Mouse (Mus musculus): ENCODE measurements around the gene Sap30. TPM values are rescaled to one million over a fixed set of nuclear protein-coding genes. Genes with fewer than 3 reads are reported as not detected.
A peak's percentile ranks its signal among the peaks of the same experiment; 100 is the strongest.
"Not testable (repeated sequence)": the region's sequence is repeated elsewhere in the genome, so short reads cannot be mapped to it uniquely, and the experiment has no call there.

Gene Sap30
- polyA plus RNA-seq, 1 experiment from 2014 or later = 39.7 TPM

DNA sequence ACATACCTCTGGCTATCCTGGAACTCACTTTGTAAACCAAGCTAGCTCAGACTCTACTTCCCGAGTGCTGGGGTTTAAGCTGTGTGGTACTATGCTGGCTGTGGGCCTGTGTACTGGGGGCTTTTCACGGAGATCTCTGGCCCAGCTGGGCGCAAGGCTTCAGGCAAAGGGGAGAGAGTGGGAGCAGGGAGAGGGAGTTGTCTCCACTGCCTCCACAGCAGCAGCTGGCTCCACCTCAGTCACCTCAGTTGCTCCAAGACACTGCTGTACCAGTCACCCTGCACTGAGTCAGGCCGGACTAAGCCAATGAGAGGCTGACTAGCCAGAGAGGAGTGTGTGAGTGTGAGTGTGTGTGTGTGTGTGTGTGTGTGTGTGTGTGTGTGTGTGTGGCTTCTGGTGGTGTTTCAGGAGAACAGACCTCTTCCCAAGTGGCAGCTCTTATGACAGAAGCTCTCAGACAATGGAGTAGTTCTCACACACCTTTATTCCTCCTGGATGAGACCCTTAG is 19.9 kb upstream of the Sap30 start:
- no peaks in the 10 kb centered on the region for H3K27me3 ChIP-seq (replicated peaks; ENCODE audit: control insufficient read depth, insufficient read depth, low read length)
- DNase-seq (ENCODE audit: low spot score) (peak; percentile 36), ATAC-seq (replicated peaks; ENCODE audit: low FRiP score, low TSS enrichment, low read depth) (no peak)
- H3K27ac ChIP-seq (ENCODE audit: low read depth) = no peak overlapping the region
- whole genome bisulfite sequencing = 84% methylated on average over 4 of the region's 4 CpGs
- H3K4me3 ChIP-seq (ENCODE audit: low read depth, low read length) = no peak overlapping the region
- no peaks in the 10 kb centered on the region for H3K9me3 ChIP-seq (ENCODE audit: control insufficient read depth, low read length)
- no peak overlapping the region for H3K4me2 ChIP-seq (ENCODE audit: low read length)
- peaks cover 4% of the 10 kb centered on the region; the same call in 1 of the 2 replicates for H3K4me1 ChIP-seq (replicated peaks; ENCODE audit: control insufficient read depth, insufficient read depth, low read length)
- H3K9ac ChIP-seq (ENCODE audit: low read length) = no peak overlapping the region
- no peaks in the 10 kb centered on the region for H3K36me3 ChIP-seq (ENCODE audit: control insufficient read depth, insufficient read depth, low read length)

DNA sequence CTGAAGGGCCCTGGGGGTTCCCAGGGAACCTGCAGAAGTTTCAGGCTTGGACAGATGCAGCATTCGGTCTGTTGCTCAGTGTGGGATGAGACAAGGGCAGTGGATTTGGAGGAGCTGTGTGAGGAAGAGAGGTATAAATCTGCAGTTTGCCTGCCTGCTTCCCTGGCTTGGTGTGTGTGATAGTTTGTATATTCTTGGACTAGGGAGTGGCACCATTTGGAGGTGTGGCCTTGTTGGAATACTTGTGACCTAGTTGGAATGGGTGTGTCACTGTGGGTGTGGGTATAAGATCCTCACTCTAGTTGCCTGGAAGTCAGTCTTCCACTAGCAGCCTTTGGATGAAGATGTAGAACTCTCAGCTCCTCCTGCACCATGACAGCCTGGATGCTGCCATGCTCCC is 17.8 kb upstream of the Sap30 start:
- WGBS = 86% methylated on average over 1 of the region's 1 CpGs
- H3K27ac ChIP-seq (ENCODE audit: low read depth); H3K4me3 ChIP-seq (ENCODE audit: low read depth, low read length); H3K4me2 ChIP-seq (ENCODE audit: low read length); ATAC-seq (replicated peaks; ENCODE audit: low FRiP score, low TSS enrichment, low read depth); H3K4me1 ChIP-seq (replicated peaks; ENCODE audit: control insufficient read depth, insufficient read depth, low read length); H3K27me3 ChIP-seq (replicated peaks; ENCODE audit: control insufficient read depth, insufficient read depth, low read length); H3K36me3 ChIP-seq (ENCODE audit: control insufficient read depth, insufficient read depth, low read length); H3K9me3 ChIP-seq (ENCODE audit: control insufficient read depth, low read length); H3K9ac ChIP-seq (ENCODE audit: low read length); DNase-seq (ENCODE audit: low spot score): not testable (repeated sequence)

DNA sequence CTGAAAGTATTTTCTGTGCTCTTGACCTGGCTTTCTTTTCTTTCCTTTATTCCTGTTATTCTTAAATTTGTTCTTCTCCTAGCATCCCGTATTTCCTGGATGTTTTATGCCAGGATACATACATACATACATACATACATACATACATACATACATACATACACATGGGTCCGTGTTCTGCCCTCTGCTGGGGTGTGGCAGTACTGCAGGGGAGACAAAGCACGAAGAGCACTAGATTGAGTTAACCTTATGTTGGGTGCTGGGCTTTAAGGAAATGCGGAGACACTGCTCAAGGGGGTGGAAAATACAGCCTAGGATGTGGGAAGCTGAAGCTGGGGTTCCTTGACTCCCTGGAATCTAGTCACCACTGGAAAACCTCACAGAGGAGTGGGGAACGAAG is 16.0 kb upstream of the Sap30 start:
- Histone ChIP-seq H3K9ac (ENCODE audit: low read length) (no peak overlapping the region), H3K9me3 (ENCODE audit: control insufficient read depth, low read length) (no peaks in the 10 kb centered on the region), H3K4me2 (ENCODE audit: low read length) (no peak overlapping the region), H3K4me3 (ENCODE audit: low read depth, low read length) (no peak overlapping the region), H3K27ac (ENCODE audit: low read depth) (no peak overlapping the region), H3K4me1 (replicated peaks; ENCODE audit: control insufficient read depth, insufficient read depth, low read length) (no peaks in the 10 kb centered on the region), H3K27me3 (replicated peaks; ENCODE audit: control insufficient read depth, insufficient read depth, low read length) (no peaks in the 10 kb centered on the region), H3K36me3 (ENCODE audit: control insufficient read depth, insufficient read depth, low read length) (no peaks in the 10 kb centered on the region)
- WGBS = 54% methylated on average over 5 of the region's 5 CpGs
- peak; percentile 84 for DNase-seq (ENCODE audit: low spot score)
- no peak for ATAC-seq (replicated peaks; ENCODE audit: low FRiP score, low TSS enrichment, low read depth)

DNA sequence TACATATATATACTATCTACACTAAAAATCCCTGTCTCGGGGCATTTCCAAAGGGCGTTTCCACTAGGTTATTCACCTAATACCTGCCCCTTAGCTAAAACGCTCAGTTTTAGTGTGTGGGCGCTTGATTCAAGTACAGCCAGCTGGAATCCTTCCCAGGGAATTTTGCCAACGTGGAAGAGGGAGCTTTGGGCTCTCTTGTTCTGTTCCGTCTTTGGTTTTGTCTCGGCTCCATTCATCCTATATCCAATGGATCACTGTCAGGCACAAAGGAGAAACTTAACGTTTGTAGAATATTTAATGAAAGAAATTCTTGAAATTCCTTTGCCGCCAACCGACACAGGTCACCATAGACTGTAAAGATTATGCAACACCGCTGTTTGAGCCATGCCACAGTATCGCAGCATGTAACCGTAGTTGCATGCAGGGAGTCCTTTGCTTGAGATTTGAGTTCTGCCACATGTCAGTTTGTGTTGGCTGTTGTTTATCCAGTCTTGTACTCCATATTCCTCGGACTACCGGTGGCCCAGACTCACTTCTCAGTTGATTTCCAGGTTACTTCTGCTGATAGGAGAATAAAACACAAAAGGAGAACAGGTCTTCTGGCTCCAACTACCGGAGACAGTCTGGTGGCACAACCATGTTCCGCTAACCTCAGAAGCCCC is 11.3 kb upstream of the Sap30 start:
- H3K9ac ChIP-seq (ENCODE audit: low read length) = no peak overlapping the region
- H3K9me3 ChIP-seq (ENCODE audit: control insufficient read depth, low read length) = no peaks in the 10 kb centered on the region
- no peak overlapping the region for H3K4me3 ChIP-seq (ENCODE audit: low read depth, low read length)
- no peak for ATAC-seq (replicated peaks; ENCODE audit: low FRiP score, low TSS enrichment, low read depth)
- no peak overlapping the region for H3K4me2 ChIP-seq (ENCODE audit: low read length)
- H3K36me3 ChIP-seq (ENCODE audit: control insufficient read depth, insufficient read depth, low read length) = no peaks in the 10 kb centered on the region
- no peaks in the 10 kb centered on the region for H3K27me3 ChIP-seq (replicated peaks; ENCODE audit: control insufficient read depth, insufficient read depth, low read length)
- DNase-seq (ENCODE audit: low spot score) = peak; percentile 53
- no peak overlapping the region for H3K27ac ChIP-seq (ENCODE audit: low read depth)
- H3K4me1 ChIP-seq (replicated peaks; ENCODE audit: control insufficient read depth, insufficient read depth, low read length) = no peaks in the 10 kb centered on the region
- WGBS = 53% methylated on average over 17 of the region's 17 CpGs

DNA sequence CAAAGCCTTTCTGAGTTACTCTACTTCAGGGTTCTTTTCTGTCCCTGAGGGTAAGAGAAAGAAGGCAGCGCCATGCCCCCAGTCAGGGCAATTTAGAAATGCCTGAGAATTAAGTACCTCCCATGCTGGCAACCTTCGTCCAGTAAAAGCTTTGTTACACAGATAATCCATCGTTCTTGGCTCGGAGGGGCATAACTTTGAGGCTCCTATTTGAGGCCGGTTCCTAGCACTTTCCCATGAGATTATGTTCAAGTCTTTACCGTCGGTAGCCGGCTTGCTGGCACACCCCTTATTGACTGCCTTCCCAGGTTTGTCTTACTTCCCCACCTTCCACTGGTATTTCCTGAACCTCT is 10.8 kb upstream of the Sap30 start:
- no peak overlapping the region for H3K27ac ChIP-seq (ENCODE audit: low read depth)
- H3K36me3 ChIP-seq (ENCODE audit: control insufficient read depth, insufficient read depth, low read length) = no peaks in the 10 kb centered on the region
- H3K9me3 ChIP-seq (ENCODE audit: control insufficient read depth, low read length) = no peaks in the 10 kb centered on the region
- no peak overlapping the region for H3K4me2 ChIP-seq (ENCODE audit: low read length)
- ATAC-seq (replicated peaks; ENCODE audit: low FRiP score, low TSS enrichment, low read depth) (no peak), DNase-seq (ENCODE audit: low spot score) (no peak)
- no peaks in the 10 kb centered on the region for H3K4me1 ChIP-seq (replicated peaks; ENCODE audit: control insufficient read depth, insufficient read depth, low read length)
- H3K9ac ChIP-seq (ENCODE audit: low read length) = no peak overlapping the region
- 67% methylated on average over 8 of the region's 8 CpGs for WGBS
- no peaks in the 10 kb centered on the region for H3K27me3 ChIP-seq (replicated peaks; ENCODE audit: control insufficient read depth, insufficient read depth, low read length)
- H3K4me3 ChIP-seq (ENCODE audit: low read depth, low read length) = no peak overlapping the region

DNA sequence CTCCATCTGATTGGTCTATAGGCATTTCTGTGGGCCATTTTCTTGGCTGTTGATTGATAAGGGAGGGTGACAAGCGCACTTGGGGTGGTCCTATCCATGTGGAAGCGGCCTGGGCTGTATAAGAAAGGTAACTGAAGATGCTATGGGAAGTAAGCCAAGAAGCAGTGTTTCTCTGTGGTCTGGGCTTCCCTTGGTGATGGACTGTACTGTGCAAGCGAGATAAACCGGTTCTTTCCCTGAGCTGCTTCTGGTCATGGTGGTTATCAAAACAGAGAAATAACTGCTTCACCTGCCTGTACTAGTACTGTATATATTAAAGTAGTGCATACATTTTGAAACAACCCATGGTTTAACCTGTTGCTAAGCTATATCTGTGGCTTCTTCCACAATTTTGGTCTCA is 4.2 kb upstream of the Sap30 start:
- Histone ChIP-seq H3K9ac (ENCODE audit: low read length) (no peak overlapping the region), H3K27ac (ENCODE audit: low read depth) (no peak overlapping the region)
- DNase-seq (ENCODE audit: low spot score) = no peak

DNA sequence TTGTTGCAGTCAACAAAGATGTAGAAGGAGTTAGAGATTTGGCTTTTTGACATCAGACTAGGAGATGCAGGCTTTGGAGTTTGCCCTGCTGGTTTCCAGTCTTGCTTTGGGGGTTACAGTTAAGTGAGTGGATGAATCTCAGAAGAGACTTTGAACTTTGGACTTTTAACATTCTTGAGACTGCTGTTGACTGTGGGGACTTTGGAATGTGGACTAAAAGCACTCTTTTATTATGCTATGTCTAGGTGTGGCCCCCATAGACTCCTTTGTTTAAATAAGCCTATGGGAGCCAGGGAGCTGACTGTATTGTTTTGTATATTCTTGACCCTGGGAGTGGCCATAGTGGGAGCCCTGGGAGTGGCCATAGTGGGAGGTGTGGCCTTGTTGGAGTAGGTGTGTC is 2.2 kb upstream of the Sap30 start:
- no peak overlapping the region for H3K9ac ChIP-seq (ENCODE audit: low read length)
- H3K27me3 ChIP-seq (replicated peaks; ENCODE audit: control insufficient read depth, insufficient read depth, low read length) = no peaks in the 10 kb centered on the region
- H3K36me3 ChIP-seq (ENCODE audit: control insufficient read depth, insufficient read depth, low read length) = no peaks in the 10 kb centered on the region
- H3K27ac ChIP-seq (ENCODE audit: low read depth) = no peak overlapping the region
- ATAC-seq (replicated peaks; ENCODE audit: low FRiP score, low TSS enrichment, low read depth) = 0 out of 2 replicates have a peak, but pooled peaks have one; percentile 4
- H3K4me2 ChIP-seq (ENCODE audit: low read length) = no peak overlapping the region
- peaks cover 9% of the 10 kb centered on the region for H3K4me1 ChIP-seq (replicated peaks; ENCODE audit: control insufficient read depth, insufficient read depth, low read length)
- DNase-seq (ENCODE audit: low spot score) = no peak
- no peak overlapping the region for H3K4me3 ChIP-seq (ENCODE audit: low read depth, low read length)
- H3K9me3 ChIP-seq (ENCODE audit: control insufficient read depth, low read length) = no peaks in the 10 kb centered on the region

More for the DNA sequence above, 4.2 kb upstream of the Sap30 start:
- no peaks in the 10 kb centered on the region for H3K36me3 ChIP-seq (ENCODE audit: control insufficient read depth, insufficient read depth, low read length)
- no peak overlapping the region for H3K4me2 ChIP-seq (ENCODE audit: low read length)
- 85% methylated on average over 4 of the region's 4 CpGs for WGBS
- no peak overlapping the region for H3K4me3 ChIP-seq (ENCODE audit: low read depth, low read length)
- H3K27me3 ChIP-seq (replicated peaks; ENCODE audit: control insufficient read depth, insufficient read depth, low read length) = no peaks in the 10 kb centered on the region
- no peaks in the 10 kb centered on the region for H3K9me3 ChIP-seq (ENCODE audit: control insufficient read depth, low read length)
- no peak for ATAC-seq (replicated peaks; ENCODE audit: low FRiP score, low TSS enrichment, low read depth)
- H3K4me1 ChIP-seq (replicated peaks; ENCODE audit: control insufficient read depth, insufficient read depth, low read length) = no peaks in the 10 kb centered on the region

DNA sequence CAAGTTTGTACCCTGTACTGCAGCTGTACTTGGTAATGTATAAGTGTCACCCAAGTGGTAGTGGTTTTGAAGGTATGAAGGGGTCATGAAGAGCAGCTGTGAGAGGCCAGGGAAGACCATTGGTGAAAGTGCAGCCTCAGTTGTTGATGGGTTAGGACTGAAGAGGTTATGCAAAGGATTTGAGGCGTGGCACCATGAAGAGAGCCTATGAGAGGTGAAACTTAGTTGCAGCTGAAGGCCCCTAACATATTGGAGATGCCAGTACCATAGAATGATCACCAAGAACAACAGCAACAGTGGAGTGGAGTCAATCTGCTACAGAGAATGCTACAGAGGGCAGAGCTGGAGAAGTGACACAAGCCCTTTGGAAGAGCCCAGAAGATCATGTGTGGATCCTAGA is 1.7 kb upstream of the Sap30 start:
- DNase-seq (ENCODE audit: low spot score) = no peak
- Histone ChIP-seq H3K9me3 (ENCODE audit: control insufficient read depth, low read length) (no peaks in the 10 kb centered on the region), H3K36me3 (ENCODE audit: control insufficient read depth, insufficient read depth, low read length) (no peaks in the 10 kb centered on the region), H3K9ac (ENCODE audit: low read length) (no peak overlapping the region), H3K27ac (ENCODE audit: low read depth) (no peak overlapping the region), H3K4me1 (replicated peaks; ENCODE audit: control insufficient read depth, insufficient read depth, low read length) (peaks cover 9% of the 10 kb centered on the region), H3K27me3 (replicated peaks; ENCODE audit: control insufficient read depth, insufficient read depth, low read length) (no peaks in the 10 kb centered on the region), H3K4me2 (ENCODE audit: low read length) (no peak overlapping the region), H3K4me3 (ENCODE audit: low read depth, low read length) (no peak overlapping the region)
- WGBS = 96% methylated on average over 1 of the region's 1 CpGs
- no peak for ATAC-seq (replicated peaks; ENCODE audit: low FRiP score, low TSS enrichment, low read depth)

DNA sequence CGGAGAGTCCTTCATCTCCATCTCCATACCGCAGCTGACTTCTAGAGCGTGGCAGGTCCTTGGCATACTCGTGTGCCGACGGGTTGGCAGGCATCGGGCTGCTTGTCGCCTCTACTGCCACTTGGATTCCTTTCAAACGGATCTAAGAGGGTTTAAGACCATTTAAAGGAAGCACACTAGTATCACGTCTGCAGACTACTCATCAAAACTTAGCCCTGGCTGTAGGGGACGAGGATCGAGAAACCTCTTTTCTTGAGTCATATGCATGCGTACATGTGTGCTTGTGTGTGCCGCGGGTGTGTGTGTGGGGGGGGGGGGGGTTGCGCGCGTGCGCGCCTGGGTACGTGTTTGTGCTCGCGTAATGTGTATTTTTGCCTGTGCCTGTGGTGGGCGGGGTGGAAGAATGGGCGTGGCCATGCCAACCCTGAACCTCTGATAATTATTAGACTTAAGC is 679 bp upstream of the Sap30 start:
- Histone ChIP-seq H3K27ac (ENCODE audit: low read depth) (peak overlapping the region; percentile 89), H3K9me3 (ENCODE audit: control insufficient read depth, low read length) (no peaks in the 10 kb centered on the region), H3K4me2 (ENCODE audit: low read length) (peak overlapping the region; percentile 89), H3K36me3 (ENCODE audit: control insufficient read depth, insufficient read depth, low read length) (0 out of 2 replicates have a peak, but pooled peaks cover 3% of the 10 kb centered on the region), H3K27me3 (replicated peaks; ENCODE audit: control insufficient read depth, insufficient read depth, low read length) (no peaks in the 10 kb centered on the region), H3K9ac (ENCODE audit: low read length) (peak overlapping the region; percentile 65), H3K4me1 (replicated peaks; ENCODE audit: control insufficient read depth, insufficient read depth, low read length) (peaks cover 9% of the 10 kb centered on the region), H3K4me3 (ENCODE audit: low read depth, low read length) (peak overlapping the region; percentile 90)
- DNase-seq (ENCODE audit: low spot score) = peak; percentile 79
- peak; percentile 29 for ATAC-seq (replicated peaks; ENCODE audit: low FRiP score, low TSS enrichment, low read depth)
- WGBS = under 1% methylated on average over 25 of the region's 25 CpGs
